Mouse (Mus musculus): ENCODE measurements around the gene Mrpl46. TPM values are rescaled to one million over a fixed set of nuclear protein-coding genes. Genes with fewer than 3 reads are reported as not detected.

Mrpl46 gene
- polyA plus RNA-seq (2012; rRNA removed; ENCODE audit: low replicate concordance) = 13.2 and 13.6 TPM in 2 replicates

DNA sequence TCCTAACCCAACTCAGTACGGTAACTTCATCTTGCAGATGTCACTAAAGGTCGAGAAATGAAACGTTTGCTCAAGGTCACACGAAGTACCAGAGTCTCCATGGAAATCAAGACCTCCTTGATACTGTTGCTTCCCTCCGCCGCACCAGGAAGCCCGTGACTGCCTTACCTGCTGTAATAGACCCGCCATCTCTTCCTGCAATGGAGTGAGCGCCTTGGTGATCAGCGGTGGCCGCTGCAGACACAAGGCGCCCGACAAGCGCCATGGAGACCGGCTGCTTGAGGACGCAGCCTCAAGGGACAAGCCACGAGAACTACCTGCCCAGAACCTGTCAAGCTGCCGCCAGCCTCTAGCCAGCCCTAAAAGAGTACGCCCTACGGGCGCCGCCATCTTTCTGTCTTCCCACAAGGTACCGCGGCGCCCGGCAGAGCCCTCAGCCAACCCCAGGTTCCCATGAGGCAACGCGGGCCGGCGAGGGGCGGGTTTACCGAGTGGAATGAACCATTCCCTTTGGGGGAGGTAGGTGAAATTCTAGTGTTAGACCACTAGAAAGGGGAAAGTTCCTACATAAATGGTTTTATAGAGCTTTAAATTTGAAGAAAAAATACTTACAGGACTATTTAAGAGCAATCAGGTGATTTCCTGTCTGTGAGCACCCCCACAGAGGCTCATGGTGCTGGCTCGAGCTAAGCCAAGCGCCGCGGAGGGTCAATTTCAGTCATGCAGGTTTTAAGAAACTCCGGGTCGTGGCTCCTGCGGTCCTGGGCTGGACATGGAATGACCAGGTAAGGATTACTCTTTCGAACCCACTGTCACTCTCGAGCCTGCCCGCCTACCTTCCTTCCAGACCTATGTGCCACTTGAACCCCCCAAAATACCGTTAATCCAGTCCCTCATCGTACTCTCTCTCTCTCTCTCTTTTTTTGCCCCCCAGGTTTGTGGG, at the start of gene Mrpl46, which contains the start of gene Mrps11:
Gene Mrpl46 (minus strand): TSS at position 893 of the 943 bp plus-strand sequence.
Gene Mrps11 (plus strand): TSS at position 481 of the 943 bp plus-strand sequence.

GRCm38 (mm10) chr7:78737614-78738210, 45.6 kb downstream of the Mrpl46 start, which contains the start of gene Ntrk3:
Gene Ntrk3 (minus strand): TSS chr7:78738012.

Other genes with a start within 250 kb of the Mrpl46 start
- 0.43 and 2.1 TPM in 2 replicates for gene Ntrk3, start 45.5 kb downstream of the Mrpl46 start, polyA plus RNA-seq (2012; rRNA removed; ENCODE audit: low replicate concordance)
- 18.5 and 23.1 TPM in 2 replicates for gene Mrps11, start 412 bp downstream of the Mrpl46 start, polyA plus RNA-seq (2012; rRNA removed; ENCODE audit: low replicate concordance)
- 9.7 and 10.1 TPM in 2 replicates for gene Det1, start 63.7 kb upstream of the Mrpl46 start, polyA plus RNA-seq (2012; rRNA removed; ENCODE audit: low replicate concordance)
- gene Aen, start 112.3 kb upstream of the Mrpl46 start, polyA plus RNA-seq (2012; rRNA removed; ENCODE audit: low replicate concordance) = 8.3 and 12.6 TPM in 2 replicates
- 13.8 and 18.7 TPM in 2 replicates for gene Isg20, start 129.9 kb upstream of the Mrpl46 start, polyA plus RNA-seq (2012; rRNA removed; ENCODE audit: low replicate concordance)

Measured in duodenum, adult 2 months (tissue).